Mouse (Mus musculus): ENCODE measurements around the gene Pwwp2b.

DNA sequence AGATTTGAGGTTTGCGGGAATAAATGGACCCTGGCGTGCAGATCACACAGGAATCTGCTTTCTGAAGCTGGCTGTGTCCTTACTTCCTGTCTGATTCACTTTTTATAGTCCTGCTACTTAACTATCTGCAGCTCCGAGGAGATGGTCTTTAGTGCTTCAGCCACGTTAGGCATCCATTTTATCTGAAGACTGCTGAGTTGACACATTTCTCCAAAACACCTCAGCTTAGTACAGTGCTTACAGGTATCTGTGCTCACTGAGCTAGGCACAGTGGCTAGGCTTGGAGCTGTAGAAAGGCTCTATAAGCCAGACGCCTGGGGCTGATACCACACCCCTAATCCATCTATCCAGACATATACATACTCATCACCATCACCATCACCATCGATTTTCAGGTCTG, 17.4 kb downstream of the Pwwp2b start:
- TF ChIP-seq CTCF (IDR thresholded peaks at IDR 0.05; ENCODE audit: control insufficient read depth, insufficient read depth, insufficient replicate concordance, low read depth, low read length): no peak
- no peak for TF ChIP-seq POLR2A (IDR thresholded peaks at IDR 0.05; ENCODE audit: control insufficient read depth, low read depth, low read length)
